Mouse (Mus musculus) heart, embryonic 13.5 days (tissue): ENCODE measurements around the gene Gpr176. TPM values are rescaled to one million over a fixed set of nuclear protein-coding genes. Genes with fewer than 3 reads are reported as not detected.

ENCODE experiments used
- ATAC-seq: fragments of 200-750 bp; cut with Nextera tagmentation; 2 replicates; pipeline ENCODE4 v1.8.0; 2017; ENCODE audit warnings: moderate TSS enrichment; ENCODE audit not compliant: insufficient number of reproducible peaks, low FRiP score, low TSS enrichment; ENCODE audit errors: extremely low read depth
- H3K27ac ChIP-seq: fragments of 300-500 bp; sonication (generic); replicated peaks from 2 replicates; pipeline ENCODE4 v1.5.1; 2015; ENCODE audit warnings: moderate library complexity, mild to moderate bottlenecking, inconsistent platforms
- H3K27me3 ChIP-seq: fragments of 300-500 bp; sonication (generic); replicated peaks from 2 replicates; pipeline ENCODE4 v1.6.1; 2015; ENCODE audit warnings: mild to moderate bottlenecking, inconsistent platforms
- H3K36me3 ChIP-seq: fragments of 300-500 bp; sonication (generic); 2 replicates; pipeline ENCODE4 v1.6.1; 2015; ENCODE audit warnings: mild to moderate bottlenecking, inconsistent platforms
- H3K4me1 ChIP-seq: fragments of 300-500 bp; sonication (generic); 2 replicates; pipeline ENCODE4 v1.6.1; 2015; ENCODE audit warnings: inconsistent platforms
- H3K4me2 ChIP-seq: fragments of 300-500 bp; sonication (generic); 2 replicates; pipeline ENCODE4 v1.6.1; 2015; ENCODE audit warnings: inconsistent platforms, mild to moderate bottlenecking, moderate library complexity
- H3K4me3 ChIP-seq: fragments of 300-500 bp; sonication (generic); 2 replicates; pipeline ENCODE4 v1.5.1; 2015; ENCODE audit warnings: moderate library complexity, mild to moderate bottlenecking, inconsistent platforms
- H3K9ac ChIP-seq: fragments of 300-500 bp; sonication (generic); 2 replicates; pipeline ENCODE4 v1.6.1; 2015; ENCODE audit warnings: inconsistent platforms, mild to moderate bottlenecking, moderate library complexity
- H3K9me3 ChIP-seq: fragments of 300-500 bp; sonication (generic); 2 replicates; pipeline ENCODE4 v1.6.1; 2016; ENCODE audit warnings: inconsistent platforms
- WGBS: fragments of 180-500 bp; shearing (Covaris S2); methylation state at CpG from one replicate; pipeline ENCODE4 v1.1.7; 2015; ENCODE audit warnings: mixed read lengths; 5-methylcytosine and 5-hydroxymethylcytosine counted together
- microRNA-seq: library from miRNA; unstranded; fragments of <30 nt; microRNA quantifications from one replicate; pipeline ENCODE4, GENCODE M21; 2016
- polyA plus RNA-seq: library from polyadenylated mRNA; unstranded; fragments of >200 nt; fragmentation: Nextera tagmentation; extraction: Ambion mirVana; gene quantifications from 2 replicates; pipeline ENCODE4 v1.2.1, GENCODE M21; 2015

Gene Gpr176
- polyA plus RNA-seq, 1 experiment from 2014 or later: 0.19 TPM

DNA sequence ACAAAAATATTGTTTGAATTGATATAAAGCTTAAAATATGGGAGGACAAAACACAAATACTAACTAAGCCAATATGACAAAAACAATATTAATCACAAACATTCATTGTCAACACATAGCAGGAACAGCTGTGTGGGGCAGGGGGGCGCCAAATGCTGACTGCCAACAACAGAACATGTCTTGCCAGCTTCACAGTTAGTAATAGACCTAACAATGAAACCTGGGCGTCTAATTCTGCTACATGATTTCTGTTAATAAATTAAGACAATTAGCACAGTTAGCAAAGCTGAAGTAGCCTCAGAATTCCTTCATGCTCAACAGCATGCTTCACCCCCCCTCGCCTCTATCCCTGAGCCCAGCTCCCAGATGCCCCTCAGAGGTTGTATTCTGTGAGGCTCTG, 137.6 kb downstream of the Gpr176 start:
- WGBS: 81% methylated on average over 3 of the region's 3 CpGs
- H3K4me2 ChIP-seq: no peak overlapping the region

DNA sequence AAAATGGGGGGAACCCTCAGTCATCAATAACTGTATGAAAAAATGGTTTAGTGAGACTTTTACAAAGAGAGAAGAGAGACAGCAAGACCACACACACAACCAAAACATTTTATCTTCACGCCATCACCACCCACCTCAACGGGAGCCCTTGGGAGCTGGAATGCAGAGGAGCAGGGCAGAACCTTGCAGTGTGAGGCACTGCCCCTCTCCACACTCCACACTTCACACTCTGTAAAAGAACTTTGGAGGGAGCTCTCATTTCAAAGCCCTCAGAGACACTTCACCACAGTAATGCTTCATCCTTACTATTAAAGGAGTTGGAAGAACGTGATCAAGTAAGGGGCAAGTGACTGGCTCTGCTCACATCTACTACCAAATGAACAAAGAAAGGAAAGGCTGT, 142.7 kb downstream of the Gpr176 start:
- Histone ChIP-seq H3K4me1 (no peaks in the 10 kb centered on the region), H3K27ac (no peak overlapping the region), H3K9ac (no peak overlapping the region), H3K4me2 (no peak overlapping the region), H3K27me3 (peaks cover 10% of the 10 kb centered on the region; the same call in 1 of the 2 replicates), H3K9me3 (no peaks in the 10 kb centered on the region), H3K36me3 (no peaks in the 10 kb centered on the region), H3K4me3 (no peak overlapping the region)
- ATAC-seq: no peak
- WGBS: 26% methylated on average over 3 of the region's 3 CpGs

More for the DNA sequence above, 137.6 kb downstream of the Gpr176 start:
- H3K36me3 ChIP-seq: no peaks in the 10 kb centered on the region
- no peak overlapping the region for H3K4me3 ChIP-seq
- H3K9me3 ChIP-seq: no peaks in the 10 kb centered on the region
- no peaks in the 10 kb centered on the region for H3K4me1 ChIP-seq
- no peak overlapping the region for H3K27ac ChIP-seq
- H3K27me3 ChIP-seq: peaks cover 34% of the 10 kb centered on the region
- no peak for ATAC-seq
- H3K9ac ChIP-seq: no peak overlapping the region

DNA sequence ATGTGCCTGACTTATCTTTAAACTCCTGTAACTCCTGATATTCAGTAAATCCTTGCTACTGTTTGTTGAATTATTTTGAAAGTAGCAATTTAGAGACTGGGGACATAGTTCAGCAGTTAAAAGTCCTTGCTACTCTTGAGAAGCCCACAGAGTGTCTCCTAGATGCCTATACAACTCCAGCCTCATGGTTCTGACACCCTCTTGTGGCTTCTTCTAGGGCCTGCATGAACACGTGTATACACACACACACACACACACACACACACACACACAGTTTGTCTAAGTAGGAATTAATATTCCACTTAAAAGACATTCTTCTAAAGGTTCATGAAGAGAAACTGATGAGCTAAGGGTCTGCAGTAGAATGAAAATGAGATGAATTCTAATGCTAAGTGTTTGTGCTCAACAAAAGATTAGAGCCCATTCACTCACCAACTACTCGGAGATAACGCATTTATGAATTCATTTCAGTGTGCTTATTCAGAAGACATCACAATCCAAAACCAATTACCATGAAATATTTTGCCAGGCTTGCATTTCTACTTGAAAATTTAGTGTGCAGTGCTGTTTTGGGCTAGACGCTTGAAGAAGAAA, 144.6 kb downstream of the Gpr176 start:
- WGBS: 82% methylated on average over 4 of the region's 4 CpGs
- Histone ChIP-seq H3K4me2 (no peak overlapping the region), H3K27me3 (peaks cover 7% of the 10 kb centered on the region; the same call in 1 of the 2 replicates), H3K27ac (no peak overlapping the region), H3K4me1 (no peaks in the 10 kb centered on the region), H3K4me3 (no peak overlapping the region), H3K9ac (no peak overlapping the region), H3K36me3 (no peaks in the 10 kb centered on the region), H3K9me3 (no peaks in the 10 kb centered on the region)
- no peak for ATAC-seq

Small RNA genes lying within 50 kb of the gene (microRNA-seq; reads per million reads assigned to microRNA genes)
- not detected for gene Gm22800

Other genes with a start within 250 kb of the Gpr176 start
- 0.14 TPM in 1 of 2 replicates, not detected in the other for gene Fsip1, start 116.5 kb downstream of the Gpr176 start, polyA plus RNA-seq
- gene Eif2ak4, start 15.2 kb upstream of the Gpr176 start, polyA plus RNA-seq: 6.7 and 7.4 TPM in 2 replicates
- gene Srp14, start 106.3 kb upstream of the Gpr176 start, polyA plus RNA-seq: 196 and 218 TPM in 2 replicates
- 2.5 and 2.9 TPM in 2 replicates for gene Bmf, start 176.3 kb upstream of the Gpr176 start, polyA plus RNA-seq
- 64.3 and 69.9 TPM in 2 replicates for gene Bub1b, start 224.8 kb upstream of the Gpr176 start, polyA plus RNA-seq